Mouse (Mus musculus) heart, adult 2 months (tissue): ENCODE results near the gene Ctnna3.

Experiments
- CTCF ChIP-seq: fragments of 200-600 bp; IDR thresholded peaks from 2 replicates; pipeline ENCODE4 v1.8.1; 2022; ENCODE audit warnings: antibody characterized with exemption, mild to moderate bottlenecking, moderate library complexity
- EP300 ChIP-seq: fragments of 200-500 bp; IDR thresholded peaks from 2 replicates; pipeline ENCODE4 v1.6.1; 2011; ENCODE audit warnings: low read depth, low read length, control low read depth; ENCODE audit not compliant: insufficient read depth
- POLR2A ChIP-seq: fragments of 200-500 bp; IDR thresholded peaks from 2 replicates; pipeline ENCODE4 v1.6.1; 2011; ENCODE audit warnings: mild to moderate bottlenecking, low read depth, low read length, control low read depth; ENCODE audit not compliant: insufficient read depth

GRCm38 (mm10) chr10:63650307-63650706, 220.4 kb downstream of the Ctnna3 start:
- TF ChIP-seq CTCF, result no peak
- no peak for TF ChIP-seq POLR2A
- TF ChIP-seq EP300, result no peak
